Comparison of ENCODE assay signal across 19 mouse cellular contexts in genomic region chr10:120402966-120403365, GRCm38 (mm10).
DNase-seq lines count a peak whose midpoint lies in the region; TF ChIP-seq lines count a peak whose summit lies in the region.
"Had no signal": no experiment of that assay in that cellular context is flagged by ENCODE, and none has a peak within 500 bp of the region (broad histone marks: within the 10 kb centered on the region; RNA-seq: fewer than 3 reads in every experiment).

No protein-coding gene starts in this region.

- no peak for TF ChIP-seq CTCF in gastrocnemius, adult 2 months (IDR thresholded peaks at IDR 0.05)

- no peak overlapping the region for H3K27ac ChIP-seq in gastrocnemius, adult 2 months
- H3K27ac ChIP-seq: forebrain, embryonic 15.5 days; heart, embryonic 13.5 days; liver, embryonic 14.5 days; lung, embryonic 15.5 days; midbrain, embryonic 10.5 days; neural tube, embryonic 12.5 days had no signal

- intact Hi-C loops in gastrocnemius, postnatal 14 days (cut with DNase I; ENCODE audit: low total_unique reads): no loop called here
- intact Hi-C loops in gastrocnemius, adult 2 months (cut with DNase I): no loop called here

- H3K4me3 ChIP-seq in gastrocnemius, adult 2 months: no peak overlapping the region
- H3K4me3 ChIP-seq: erythroblast, embryonic 14.5 days; forebrain, embryonic 15.5 days; heart, embryonic 13.5 days; lung, embryonic 15.5 days; midbrain, embryonic 10.5 days; neural tube, embryonic 12.5 days had no signal

- DNase-seq in adrenal gland, adult (ENCODE audit: inconsistent age in 2 of 2, low spot score in 1 of 2): peak; percentile 62 to 69
- DNase-seq in adrenal gland, adult 8-10 months: no peak
- DNase-seq in gastrocnemius, postnatal 14 days: peak; percentile 27
- DNase-seq in gastrocnemius, adult 2 months: no peak
- DNase-seq in kidney, postnatal 25 days: peak; percentile 30 to 54
- no peak for DNase-seq in kidney, adult 9 months
- DNase-seq in adrenal gland, postnatal 25 days: peak; percentile 54
- DNase-seq in natural killer cell, adult 2 months (ENCODE audit: low spot score in 2 of 2): no peak
- DNase-seq: cerebellum, adult 11-12 months; kidney, adult 11 months; layer of hippocampus, adult 9-11 months; thymus, postnatal 36 days had no signal

Comparison
In these comparisons a context has a peak if more than half of its experiments do, and no peak if none do; other contexts are left out.
1. DNase-seq: peak in adrenal gland, adult (2 of 2), gastrocnemius, postnatal 14 days (single experiment), kidney, postnatal 25 days (2 of 2) and adrenal gland, postnatal 25 days (single experiment); none in adrenal gland, adult 8-10 months (single experiment), gastrocnemius, adult 2 months (single experiment), kidney, adult 9 months (single experiment) and natural killer cell, adult 2 months (0 of 2).